Mouse (Mus musculus): ENCODE measurements at regions not wholly inside any gene's neighbourhood (a gene's known extent, or its start where the extent isn't known, plus 50 kb on each side); places are given as distances from the start of the nearest gene placed in this dataset.

DNA sequence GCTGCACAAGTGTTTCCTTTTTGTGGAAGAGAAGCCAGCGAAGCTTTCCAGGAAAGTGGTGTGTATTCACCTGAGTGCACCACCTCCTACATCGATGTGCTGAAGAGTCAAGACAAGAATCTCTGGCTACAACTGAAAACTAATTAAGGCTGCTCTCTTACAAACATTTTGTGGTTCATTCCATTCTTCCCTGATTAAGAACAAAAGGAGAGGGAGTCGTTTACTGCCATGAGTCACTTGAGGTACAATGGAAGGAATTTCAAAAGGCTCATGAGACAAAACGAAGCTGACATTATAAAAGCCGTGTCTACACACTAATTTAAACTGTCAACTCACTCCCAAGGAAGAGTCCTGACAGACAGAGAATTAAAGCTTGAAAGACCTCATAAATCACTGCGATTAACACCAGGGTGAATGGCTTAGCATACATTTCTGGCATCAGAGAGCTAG lies 206.3 kb upstream of the Gm15217 start:
- Histone ChIP-seq H3K4me1 (ENCODE audit: control insufficient read depth, insufficient read depth, low read length) (peaks cover 5% of the 10 kb centered on the region; the same call in 1 of the 2 replicates), H3K4me3 (ENCODE audit: low read depth, low read length) (no peak overlapping the region), H3K36me3 (ENCODE audit: control insufficient read depth, insufficient read depth, low read length) (no peaks in the 10 kb centered on the region), H3K4me2 (replicated peaks; ENCODE audit: low read depth, low read length) (no peak overlapping the region), H3K9ac (replicated peaks; ENCODE audit: low read depth, low read length) (no peak overlapping the region), H3K27ac (ENCODE audit: low read length) (no peak overlapping the region), H3K9me3 (ENCODE audit: control insufficient read depth, low read depth, low read length) (no peaks in the 10 kb centered on the region), H3K27me3 (ENCODE audit: control insufficient read depth, insufficient read depth, low read length) (no peaks in the 10 kb centered on the region)
- WGBS, result 48% methylated on average over 6 of the region's 6 CpGs
- ATAC-seq (ENCODE audit: insufficient number of reproducible peaks, insufficient read depth, low FRiP score, low read depth), result no peak

- no peak overlapping the region for H3K4me3 ChIP-seq (ENCODE audit: low read depth, low read length)
- no peak overlapping the region for H3K9ac ChIP-seq (replicated peaks; ENCODE audit: low read depth, low read length)
- H3K4me1 ChIP-seq (ENCODE audit: control insufficient read depth, insufficient read depth, low read length), result peaks cover 5% of the 10 kb centered on the region; the same call in 1 of the 2 replicates
- no peaks in the 10 kb centered on the region for H3K27me3 ChIP-seq (ENCODE audit: control insufficient read depth, insufficient read depth, low read length)
- H3K36me3 ChIP-seq (ENCODE audit: control insufficient read depth, insufficient read depth, low read length), result no peaks in the 10 kb centered on the region
- WGBS, result 53% methylated on average over 5 of the region's 5 CpGs
- no peak overlapping the region for H3K27ac ChIP-seq (ENCODE audit: low read length)
- no peaks in the 10 kb centered on the region for H3K9me3 ChIP-seq (ENCODE audit: control insufficient read depth, low read depth, low read length)
- ATAC-seq (ENCODE audit: insufficient number of reproducible peaks, insufficient read depth, low FRiP score, low read depth), result no peak
- H3K4me2 ChIP-seq (replicated peaks; ENCODE audit: low read depth, low read length), result no peak overlapping the region
Measured at GRCm38 (mm10) chr14:46174386-46174785, 204.8 kb upstream of the Gm15217 start.

- no peaks in the 10 kb centered on the region for H3K27me3 ChIP-seq (ENCODE audit: control insufficient read depth, insufficient read depth, low read length)
- no peak for ATAC-seq (ENCODE audit: insufficient number of reproducible peaks, insufficient read depth, low FRiP score, low read depth)
- H3K4me1 ChIP-seq (ENCODE audit: control insufficient read depth, insufficient read depth, low read length), result peaks cover 5% of the 10 kb centered on the region; the same call in 1 of the 2 replicates
- H3K4me3 ChIP-seq (ENCODE audit: low read depth, low read length), result no peak overlapping the region
- no peaks in the 10 kb centered on the region for H3K9me3 ChIP-seq (ENCODE audit: control insufficient read depth, low read depth, low read length)
- H3K27ac ChIP-seq (ENCODE audit: low read length), result no peak overlapping the region
- H3K9ac ChIP-seq (replicated peaks; ENCODE audit: low read depth, low read length), result no peak overlapping the region
- no peaks in the 10 kb centered on the region for H3K36me3 ChIP-seq (ENCODE audit: control insufficient read depth, insufficient read depth, low read length)
- 87% methylated on average over 15 of the region's 15 CpGs for WGBS
- H3K4me2 ChIP-seq (replicated peaks; ENCODE audit: low read depth, low read length), result no peak overlapping the region
Measured at GRCm38 (mm10) chr14:46175291-46176216, 203.7 kb upstream of the Gm15217 start.

- no peak for ATAC-seq (ENCODE audit: insufficient number of reproducible peaks, insufficient read depth, low FRiP score, low read depth)
- Histone ChIP-seq H3K36me3 (ENCODE audit: control insufficient read depth, insufficient read depth, low read length) (no peaks in the 10 kb centered on the region), H3K4me2 (replicated peaks; ENCODE audit: low read depth, low read length) (no peak overlapping the region), H3K4me3 (ENCODE audit: low read depth, low read length) (no peak overlapping the region), H3K9ac (replicated peaks; ENCODE audit: low read depth, low read length) (no peak overlapping the region), H3K27ac (ENCODE audit: low read length) (no peak overlapping the region), H3K27me3 (ENCODE audit: control insufficient read depth, insufficient read depth, low read length) (no peaks in the 10 kb centered on the region), H3K4me1 (ENCODE audit: control insufficient read depth, insufficient read depth, low read length) (no peaks in the 10 kb centered on the region), H3K9me3 (ENCODE audit: control insufficient read depth, low read depth, low read length) (no peaks in the 10 kb centered on the region)
- 76% methylated on average over 1 of the region's 1 CpGs for WGBS
Measured at GRCm38 (mm10) chr14:46179024-46179423, 200.2 kb upstream of the Gm15217 start.

DNA sequence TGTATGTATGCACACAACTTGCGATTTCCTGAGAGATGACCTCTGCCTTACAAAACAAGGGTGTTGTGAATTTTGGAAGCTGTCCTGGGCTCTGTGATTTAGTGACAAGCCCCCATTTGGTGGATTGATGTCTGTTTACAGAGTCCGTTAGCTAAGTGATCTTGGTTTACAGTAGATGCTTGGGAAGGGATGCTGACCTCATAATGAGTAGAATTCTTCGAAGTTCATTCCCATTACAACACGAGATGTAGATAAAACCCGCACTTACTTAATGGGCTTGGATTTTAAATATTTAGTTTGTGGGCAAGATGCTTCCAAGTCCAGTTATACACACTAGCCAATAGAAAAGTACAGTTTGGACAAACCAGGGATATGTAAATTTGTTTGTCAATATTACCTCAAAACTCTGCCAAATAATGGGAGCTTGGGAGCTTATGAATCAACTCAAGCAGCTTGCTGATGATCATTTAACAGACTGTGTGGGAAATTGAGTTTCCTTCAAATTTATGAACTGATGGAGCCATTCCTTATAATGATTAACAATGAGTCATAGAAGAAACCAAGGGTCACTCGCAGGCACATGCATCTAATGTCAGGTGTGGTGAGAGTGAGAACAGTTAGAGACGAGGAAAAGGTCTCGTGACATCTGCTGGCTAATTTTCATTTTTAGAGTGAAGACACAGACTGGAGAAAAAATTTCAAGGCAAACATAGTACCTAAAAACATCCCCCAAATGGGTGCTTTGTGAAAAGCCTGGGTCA lies 187.4 kb upstream of the Gm15217 start:
- H3K27me3 ChIP-seq (ENCODE audit: control insufficient read depth, insufficient read depth, low read length), result no peaks in the 10 kb centered on the region
- no peaks in the 10 kb centered on the region for H3K4me1 ChIP-seq (ENCODE audit: control insufficient read depth, insufficient read depth, low read length)
- 39% methylated on average over 8 of the region's 8 CpGs for WGBS
- no peaks in the 10 kb centered on the region for H3K9me3 ChIP-seq (ENCODE audit: control insufficient read depth, low read depth, low read length)
- ATAC-seq (ENCODE audit: insufficient number of reproducible peaks, insufficient read depth, low FRiP score, low read depth), result no peak
- H3K27ac ChIP-seq (ENCODE audit: low read length), result no peak overlapping the region
- no peak overlapping the region for H3K4me2 ChIP-seq (replicated peaks; ENCODE audit: low read depth, low read length)
- no peak overlapping the region for H3K4me3 ChIP-seq (ENCODE audit: low read depth, low read length)
- no peak overlapping the region for H3K9ac ChIP-seq (replicated peaks; ENCODE audit: low read depth, low read length)
- no peaks in the 10 kb centered on the region for H3K36me3 ChIP-seq (ENCODE audit: control insufficient read depth, insufficient read depth, low read length)

GRCm38 (mm10) chr14:46193577-46193976 lies 185.6 kb upstream of the Gm15217 start:
- Histone ChIP-seq H3K9ac (replicated peaks; ENCODE audit: low read depth, low read length) (no peak overlapping the region), H3K4me1 (ENCODE audit: control insufficient read depth, insufficient read depth, low read length) (no peaks in the 10 kb centered on the region), H3K4me3 (ENCODE audit: low read depth, low read length) (no peak overlapping the region), H3K36me3 (ENCODE audit: control insufficient read depth, insufficient read depth, low read length) (no peaks in the 10 kb centered on the region), H3K27ac (ENCODE audit: low read length) (no peak overlapping the region), H3K4me2 (replicated peaks; ENCODE audit: low read depth, low read length) (no peak overlapping the region), H3K27me3 (ENCODE audit: control insufficient read depth, insufficient read depth, low read length) (no peaks in the 10 kb centered on the region), H3K9me3 (ENCODE audit: control insufficient read depth, low read depth, low read length) (no peaks in the 10 kb centered on the region)
- 91% methylated on average over 4 of the region's 4 CpGs for whole genome bisulfite sequencing
- ATAC-seq (ENCODE audit: insufficient number of reproducible peaks, insufficient read depth, low FRiP score, low read depth), result no peak

DNA sequence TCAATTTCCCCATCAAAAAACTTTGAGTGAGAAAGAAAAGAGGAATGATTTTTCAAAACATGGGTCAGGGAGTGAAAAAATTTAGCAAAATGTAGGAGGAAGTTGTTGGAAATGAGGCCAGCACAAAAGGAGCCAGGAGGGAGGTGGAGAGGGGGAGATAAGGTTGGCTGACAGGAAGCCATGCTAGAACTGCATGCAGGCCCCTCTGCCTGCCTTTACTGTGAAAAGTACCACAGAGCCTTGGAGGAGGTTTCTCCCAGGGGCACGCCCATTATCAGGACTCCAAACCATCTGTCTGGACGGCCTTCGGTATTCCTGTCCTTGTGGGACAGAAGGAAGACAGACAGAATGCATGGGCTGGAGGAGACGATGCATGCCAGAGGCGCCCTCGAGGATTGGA lies 183.3 kb upstream of the Gm15217 start:
- H3K36me3 ChIP-seq (ENCODE audit: control insufficient read depth, insufficient read depth, low read length), result no peaks in the 10 kb centered on the region
- ATAC-seq (ENCODE audit: insufficient number of reproducible peaks, insufficient read depth, low FRiP score, low read depth), result no peak
- no peak overlapping the region for H3K9ac ChIP-seq (replicated peaks; ENCODE audit: low read depth, low read length)
- WGBS, result 73% methylated on average over 6 of the region's 6 CpGs
- no peaks in the 10 kb centered on the region for H3K4me1 ChIP-seq (ENCODE audit: control insufficient read depth, insufficient read depth, low read length)
- H3K4me2 ChIP-seq (replicated peaks; ENCODE audit: low read depth, low read length), result no peak overlapping the region
- no peak overlapping the region for H3K4me3 ChIP-seq (ENCODE audit: low read depth, low read length)
- H3K27me3 ChIP-seq (ENCODE audit: control insufficient read depth, insufficient read depth, low read length), result no peaks in the 10 kb centered on the region
- H3K9me3 ChIP-seq (ENCODE audit: control insufficient read depth, low read depth, low read length), result no peaks in the 10 kb centered on the region
- H3K27ac ChIP-seq (ENCODE audit: low read length), result no peak overlapping the region

GRCm38 (mm10) chr14:46202818-46203217 lies 176.4 kb upstream of the Gm15217 start:
- no peak overlapping the region for H3K4me2 ChIP-seq (replicated peaks; ENCODE audit: low read depth, low read length)
- no peak overlapping the region for H3K4me3 ChIP-seq (ENCODE audit: low read depth, low read length)
- no peaks in the 10 kb centered on the region for H3K27me3 ChIP-seq (ENCODE audit: control insufficient read depth, insufficient read depth, low read length)
- no peak overlapping the region for H3K27ac ChIP-seq (ENCODE audit: low read length)
- H3K9me3 ChIP-seq (ENCODE audit: control insufficient read depth, low read depth, low read length), result no peaks in the 10 kb centered on the region
- H3K9ac ChIP-seq (replicated peaks; ENCODE audit: low read depth, low read length), result no peak overlapping the region
- no peaks in the 10 kb centered on the region for H3K36me3 ChIP-seq (ENCODE audit: control insufficient read depth, insufficient read depth, low read length)
- no peaks in the 10 kb centered on the region for H3K4me1 ChIP-seq (ENCODE audit: control insufficient read depth, insufficient read depth, low read length)
- no peak for ATAC-seq (ENCODE audit: insufficient number of reproducible peaks, insufficient read depth, low FRiP score, low read depth)
- WGBS, result 83% methylated on average over 4 of the region's 4 CpGs

Measured in stomach, embryonic 14.5 days (tissue).